ENCODE assay signal across 12 mouse cellular contexts in genomic region chr4:136106880-136107301, GRCm38 (mm10). TPM values are rescaled to one million over a fixed set of nuclear protein-coding genes. Genes with fewer than 3 reads are reported as not detected.
DNase-seq lines count a peak whose midpoint lies in the region; ATAC-seq and TF ChIP-seq lines count a peak whose summit lies in the region.
"Had no signal": no experiment of that assay in that cellular context is flagged by ENCODE, and none has a peak within 500 bp of the region (broad histone marks: within the 10 kb centered on the region; RNA-seq: fewer than 3 reads in every experiment).

No protein-coding gene starts in this region.

- H3K36me3 ChIP-seq in midbrain, embryonic 13.5 days = no peaks in the 10 kb centered on the region
- H3K36me3 ChIP-seq: forebrain, embryonic 12.5 days; intestine, embryonic 15.5 days; liver, embryonic 13.5 days had no signal

- no peak for DNase-seq in gastrocnemius, adult 2 months
- no peak for DNase-seq in gastrocnemius, postnatal 36 days
- DNase-seq in CD4-positive helper T cell, adult 2 months (ENCODE audit: low read depth, low spot score) = peak; percentile 78
- peak; percentile 81 for DNase-seq in induced T-regulatory cell, adult 2 months (ENCODE audit: low read depth)
- DNase-seq in kidney, postnatal 25 days = peak; percentile 70 to 88
- no peak for DNase-seq in MN1 (ENCODE audit: low spot score)
- DNase-seq in adrenal gland, adult 2 months = no peak
- DNase-seq: gastrocnemius, postnatal 10 days; liver, embryonic 13.5 days had no signal

- H3K27ac ChIP-seq in gastrocnemius, adult 2 months = peak overlapping the region; percentile 40
- H3K27ac ChIP-seq in midbrain, embryonic 13.5 days = no peak overlapping the region
- H3K27ac ChIP-seq: forebrain, embryonic 12.5 days; intestine, embryonic 15.5 days; liver, embryonic 13.5 days had no signal

- WGBS in midbrain, embryonic 13.5 days = 48% methylated on average over 7 of the region's 7 CpGs

- H3K4me3 ChIP-seq in gastrocnemius, adult 2 months = no peak overlapping the region
- no peak overlapping the region for H3K4me3 ChIP-seq in midbrain, embryonic 13.5 days (replicated peaks)
- H3K4me3 ChIP-seq: forebrain, embryonic 12.5 days; intestine, embryonic 15.5 days; liver, embryonic 13.5 days had no signal

- no peak overlapping the region for H3K4me2 ChIP-seq in midbrain, embryonic 13.5 days (replicated peaks)
- H3K4me2 ChIP-seq: forebrain, embryonic 12.5 days; intestine, embryonic 15.5 days; liver, embryonic 13.5 days had no signal

- no peak overlapping the region for H3K9ac ChIP-seq in midbrain, embryonic 13.5 days (replicated peaks)
- H3K9ac ChIP-seq: forebrain, embryonic 12.5 days; intestine, embryonic 15.5 days; liver, embryonic 13.5 days had no signal

- ATAC-seq in midbrain, embryonic 13.5 days = no peak
- ATAC-seq: intestine, embryonic 15.5 days had no signal

- H3K27me3 ChIP-seq in midbrain, embryonic 13.5 days = peaks cover 36% of the 10 kb centered on the region
- H3K27me3 ChIP-seq: intestine, embryonic 15.5 days had no signal

- no peak for TF ChIP-seq CTCF in gastrocnemius, adult 2 months (IDR thresholded peaks at IDR 0.05)

- H3K4me1 ChIP-seq in midbrain, embryonic 13.5 days (replicated peaks) = peaks cover 10% of the 10 kb centered on the region

- intact Hi-C loops in gastrocnemius, adult 2 months (cut with DNase I) = no loop called here
- intact Hi-C loops in gastrocnemius, postnatal 36 days (cut with DNase I) = no loop called here

- no peaks in the 10 kb centered on the region for H3K9me3 ChIP-seq in midbrain, embryonic 13.5 days
- H3K9me3 ChIP-seq: forebrain, embryonic 12.5 days; intestine, embryonic 15.5 days; liver, embryonic 13.5 days had no signal

RNA-seq across cellular contexts. Expression of gene Id3, which starts 36.4 kb away (rescaled TPM):
- total RNA-seq in gastrocnemius, adult 2 months (2021) = 10 to 100 TPM; 11.3 to 21.9 TPM
- total RNA-seq in gastrocnemius, postnatal 36 days (2021) = 10 to 100 TPM; 13.8 to 14.1 TPM
- 10 to 100 TPM; 31.5 to 70.5 TPM for total RNA-seq in adrenal gland, adult 2 months (2021)
- 235 and 298 TPM in 2 replicates for polyA plus RNA-seq in adrenal gland, adult 2 months (2012; rRNA removed)
- 175 and 214 TPM in 2 replicates for polyA plus RNA-seq in midbrain, embryonic 13.5 days (2015; fragmentation: Nextera tagmentation; extraction: Ambion mirVana)

RNA-seq across cellular contexts. Expression of gene Rpl11, which starts 53.7 kb away (rescaled TPM):
- 100 to 1,000 TPM; 215 to 256 TPM for total RNA-seq in gastrocnemius, adult 2 months (2021)
- 100 to 1,000 TPM; 188 to 251 TPM for total RNA-seq in gastrocnemius, postnatal 36 days (2021)
- total RNA-seq in adrenal gland, adult 2 months (2021) = 100 to 1,000 TPM; 582 to 615 TPM
- 162 and 164 TPM in 2 replicates for polyA plus RNA-seq in adrenal gland, adult 2 months (2012; rRNA removed)
- 333 and 348 TPM in 2 replicates for polyA plus RNA-seq in midbrain, embryonic 13.5 days (2015; fragmentation: Nextera tagmentation; extraction: Ambion mirVana)

Comparison
In these comparisons a context has a peak if more than half of its experiments do, and no peak if none do; other contexts are left out.
1. DNase-seq: peak in CD4-positive helper T cell, adult 2 months (single experiment), induced T-regulatory cell, adult 2 months (single experiment) and kidney, postnatal 25 days (2 of 2); none in gastrocnemius, adult 2 months (single experiment), gastrocnemius, postnatal 36 days (0 of 2), MN1 (single experiment) and adrenal gland, adult 2 months (single experiment).